9 mouse cellular contexts compared by ENCODE assay signal in the genomic region with DNA sequence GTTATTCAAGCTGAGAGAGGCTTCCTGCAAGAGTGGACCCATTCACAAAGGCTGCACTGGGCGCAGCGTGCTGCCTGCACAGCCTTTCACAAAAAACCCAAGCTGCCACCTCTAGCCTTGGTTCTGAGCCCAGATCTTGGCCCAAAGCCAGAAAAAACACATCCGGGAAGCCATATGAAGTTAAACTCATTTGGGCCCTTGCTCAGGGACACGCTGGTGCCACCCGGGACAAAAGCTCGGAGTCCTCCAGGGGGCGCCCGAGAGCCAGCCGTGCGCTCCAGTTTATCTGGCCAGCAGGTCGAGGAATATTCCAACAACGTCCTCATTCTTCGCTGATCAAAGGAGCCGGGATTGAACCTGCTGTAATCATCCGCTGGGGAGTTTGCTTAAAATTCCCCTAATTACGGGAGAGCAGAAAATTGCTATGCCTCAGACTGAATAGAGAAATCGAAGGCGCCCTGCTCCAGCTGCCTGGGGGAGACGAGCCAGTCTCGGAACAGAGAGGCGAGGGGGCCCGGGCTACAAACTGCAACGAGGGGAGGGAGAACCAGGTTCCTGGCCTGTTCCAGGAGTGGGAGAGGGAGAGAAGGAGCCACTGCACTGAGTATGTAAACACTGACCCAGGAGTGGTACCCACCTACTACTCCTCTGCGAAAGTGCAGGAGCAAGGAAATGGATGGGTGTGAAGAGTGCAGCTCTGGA.
A peak's percentile ranks its signal among the peaks of the same experiment; 100 is the strongest.
DNase-seq lines count a peak whose midpoint lies in the region; ATAC-seq and TF ChIP-seq lines count a peak whose summit lies in the region.
"Had no signal": no experiment of that assay in that cellular context is flagged by ENCODE, and none has a peak within 500 bp of the region (broad histone marks: within the 10 kb centered on the region; RNA-seq: fewer than 3 reads in every experiment).

No protein-coding gene starts in this region.

- H3K4me2 ChIP-seq in forebrain, embryonic 16.5 days (ENCODE audit: low read length): peak overlapping the region; percentile 23
- H3K4me2 ChIP-seq: liver, embryonic 15.5 days had no signal

- no peak overlapping the region for H3K27ac ChIP-seq in ES-E14 (ENCODE audit: insufficient read depth, low read depth, low read length, poor library complexity, severe bottlenecking)
- no peak overlapping the region for H3K27ac ChIP-seq in cerebellum, adult 2 months (ENCODE audit: insufficient read depth, low read length)
- H3K27ac ChIP-seq in forebrain, embryonic 16.5 days (ENCODE audit: low read length): peak overlapping the region; percentile 75
- H3K27ac ChIP-seq: liver, embryonic 15.5 days had no signal

- peak; percentile 47 for DNase-seq in ES-E14 (ENCODE audit: low read depth, low spot score)
- DNase-seq in cerebellum, adult 2 months: peak; percentile 74 to 81
- DNase-seq in heart, postnatal 14 days: peak; percentile 76 to 88
- peak; percentile 33 for DNase-seq in large intestine, adult 2 months (ENCODE audit: low read depth, low spot score)
- DNase-seq in lung, adult 18-20 months: peak; percentile 46 to 53
- DNase-seq in retina, adult 2 months (ENCODE audit: low read depth, low spot score): peak; percentile 32
- DNase-seq in thymus, postnatal 25 days: peak; percentile 55

- H3K4me1 ChIP-seq in ES-E14 (ENCODE audit: control insufficient read depth in 2 of 2, insufficient read depth in 2 of 2, low read length in 2 of 2, poor library complexity in 1 of 2): no peaks in the 10 kb centered on the region
- no peaks in the 10 kb centered on the region for H3K4me1 ChIP-seq in cerebellum, adult 2 months (ENCODE audit: control insufficient read depth, insufficient read depth, low read length)
- peaks cover 42% of the 10 kb centered on the region for H3K4me1 ChIP-seq in forebrain, embryonic 16.5 days (replicated peaks; ENCODE audit: control insufficient read depth, insufficient read depth, low read length)
- H3K4me1 ChIP-seq: liver, embryonic 15.5 days had no signal

- no peaks in the 10 kb centered on the region for H3K36me3 ChIP-seq in ES-E14 (ENCODE audit: control insufficient read depth, insufficient read depth, low read length, poor library complexity, severe bottlenecking)
- H3K36me3 ChIP-seq in forebrain, embryonic 16.5 days (ENCODE audit: control insufficient read depth, insufficient read depth): no peaks in the 10 kb centered on the region
- H3K36me3 ChIP-seq: liver, embryonic 15.5 days had no signal

- no peak overlapping the region for H3K9ac ChIP-seq in ES-E14 (ENCODE audit: insufficient read depth, low read depth, low read length, poor library complexity, severe bottlenecking)
- peak overlapping the region; percentile 10; the same call in 1 of the 2 replicates for H3K9ac ChIP-seq in forebrain, embryonic 16.5 days (replicated peaks; ENCODE audit: low read depth, low read length)
- H3K9ac ChIP-seq: liver, embryonic 15.5 days had no signal

- intact Hi-C loops in heart, postnatal 14 days (cut with DNase I): loop anchor here (1.0 kb wide), 1 partner anchor 51 kb away; no protein-coding TSS in a partner anchor

- H3K27me3 ChIP-seq in cerebellum, adult 2 months (ENCODE audit: control insufficient read depth, insufficient read depth, low read length): no peaks in the 10 kb centered on the region
- H3K27me3 ChIP-seq in forebrain, embryonic 16.5 days (replicated peaks; ENCODE audit: control insufficient read depth, insufficient read depth, low read length): no peaks in the 10 kb centered on the region

- no peaks in the 10 kb centered on the region for H3K9me3 ChIP-seq in ES-E14 (ENCODE audit: control insufficient read depth, insufficient read depth, low read depth, low read length)
- no peaks in the 10 kb centered on the region for H3K9me3 ChIP-seq in forebrain, embryonic 16.5 days (ENCODE audit: control insufficient read depth, low read length)
- H3K9me3 ChIP-seq: liver, embryonic 15.5 days had no signal

- in situ Hi-C loops in ES-E14 (cut with MboI; ENCODE audit: low sequenced_read_pairs in 2 of 2, unreplicated experiment in 2 of 2): no loop called here

- no peak for TF ChIP-seq POLR2A in cerebellum, adult 2 months (IDR thresholded peaks at IDR 0.05; ENCODE audit: borderline replicate concordance, insufficient read depth, low read length)

- peak overlapping the region in 1 of 2 experiments; percentile 30; a peak in 2 of 4 replicates for H3K4me3 ChIP-seq in ES-E14 (ENCODE audit: insufficient read depth in 1 of 2, low read depth in 1 of 2, low read length in 2 of 2, poor library complexity in 1 of 2, severe bottlenecking in 1 of 2)
- H3K4me3 ChIP-seq in cerebellum, adult 2 months (replicated peaks; ENCODE audit: insufficient read depth, low read depth, low read length): no peak overlapping the region
- H3K4me3 ChIP-seq in forebrain, embryonic 16.5 days (replicated peaks; ENCODE audit: low read length): no peak overlapping the region
- H3K4me3 ChIP-seq: liver, embryonic 15.5 days had no signal

- peak; percentile 75 for TF ChIP-seq CTCF in cerebellum, adult 2 months (IDR thresholded peaks at IDR 0.05; ENCODE audit: borderline replicate concordance, insufficient read depth, low read depth, low read length)

- 10% methylated on average over 24 of the region's 24 CpGs for WGBS in cerebellum, adult 2 months
- 3% methylated on average over 24 of the region's 24 CpGs for WGBS in forebrain, embryonic 16.5 days
- 9% methylated on average over 24 of the region's 24 CpGs for WGBS in large intestine, adult 2 months

- peak; percentile 82 for ATAC-seq in forebrain, embryonic 16.5 days

TF ChIP-seq in ES-E14, 5 proteins besides CTCF, POLR2A, EP300 and RAD21:
- TF ChIP-seq ZNF384 (IDR thresholded peaks at IDR 0.05; ENCODE audit: low read depth, low read length): no peak
- no peak for TF ChIP-seq MAFK (IDR thresholded peaks at IDR 0.05; ENCODE audit: insufficient read depth, low read depth, low read length)
- no peak for TF ChIP-seq HCFC1 (IDR thresholded peaks at IDR 0.05; ENCODE audit: borderline replicate concordance, insufficient read depth, low read length)

Comparison
In these comparisons a context has a peak if more than half of its experiments do, and no peak if none do; other contexts are left out.
1. DNase-seq: peak in every context shown above with its lines; median percentile 82 in heart, postnatal 14 days; 78 in cerebellum, adult 2 months; 55 in thymus, postnatal 25 days; 50 in lung, adult 18-20 months; 47 in ES-E14; 33 in large intestine, adult 2 months; 32 in retina, adult 2 months.